Mouse (Mus musculus) spleen, embryonic (tissue): ENCODE measurements around the gene Pcsk5.

Experiments used
- CTCF ChIA-PET: fragments of 350-600 bp; sonication (Branson Sonifier 250); formaldehyde crosslinking; loops from one replicate; lab custom pipeline; 2022; lab: Charles Lee

Pcsk5 gene

GRCm38 (mm10) chr19:17806626-17807025, 30.8 kb downstream of the Pcsk5 start:
- CTCF ChIA-PET = no interaction called here

- CTCF ChIA-PET = no interaction called here
Observed at GRCm38 (mm10) chr19:17800798-17801197, 36.6 kb downstream of the Pcsk5 start.

GRCm38 (mm10) chr19:17799419-17800185, 37.8 kb downstream of the Pcsk5 start:
- CTCF ChIA-PET = no interaction called here

- CTCF ChIA-PET = no interaction called here
Observed at GRCm38 (mm10) chr19:17793457-17793856, 44.0 kb downstream of the Pcsk5 start.

- CTCF ChIA-PET = no interaction called here
Observed at GRCm38 (mm10) chr19:17791485-17792052, 45.9 kb downstream of the Pcsk5 start.

- CTCF ChIA-PET = interaction anchor here (0.6 kb wide), 1 partner anchor 553 kb away, joined by 10 read pairs; no protein-coding TSS in a partner anchor
Observed at GRCm38 (mm10) chr19:17788617-17789317, 48.7 kb downstream of the Pcsk5 start.

- CTCF ChIA-PET = no interaction called here
Observed at GRCm38 (mm10) chr19:17786744-17787143, 50.7 kb downstream of the Pcsk5 start.

- CTCF ChIA-PET = no interaction called here
Observed at GRCm38 (mm10) chr19:17784401-17785192, 52.8 kb downstream of the Pcsk5 start.

GRCm38 (mm10) chr19:17783231-17783630, 54.2 kb downstream of the Pcsk5 start:
- CTCF ChIA-PET = no interaction called here

- CTCF ChIA-PET = no interaction called here
Observed at GRCm38 (mm10) chr19:17781323-17781722, 56.1 kb downstream of the Pcsk5 start.

- CTCF ChIA-PET = no interaction called here
Observed at GRCm38 (mm10) chr19:17775943-17776342, 61.5 kb downstream of the Pcsk5 start.

- CTCF ChIA-PET = no interaction called here
Observed at GRCm38 (mm10) chr19:17775097-17775496, 62.3 kb downstream of the Pcsk5 start.

GRCm38 (mm10) chr19:17774061-17774460, 63.4 kb downstream of the Pcsk5 start:
- CTCF ChIA-PET = no interaction called here

- CTCF ChIA-PET = no interaction called here
Observed at GRCm38 (mm10) chr19:17769610-17770399, 67.6 kb downstream of the Pcsk5 start.

- CTCF ChIA-PET = no interaction called here
Observed at GRCm38 (mm10) chr19:17765001-17765400, 72.4 kb downstream of the Pcsk5 start.

GRCm38 (mm10) chr19:17762740-17763139, 74.7 kb downstream of the Pcsk5 start:
- CTCF ChIA-PET = no interaction called here

GRCm38 (mm10) chr19:17761678-17762077, 75.8 kb downstream of the Pcsk5 start:
- CTCF ChIA-PET = no interaction called here

GRCm38 (mm10) chr19:17752841-17753240, 84.6 kb downstream of the Pcsk5 start:
- CTCF ChIA-PET = no interaction called here

- CTCF ChIA-PET = no interaction called here
Observed at GRCm38 (mm10) chr19:17748331-17748730, 89.1 kb downstream of the Pcsk5 start.

GRCm38 (mm10) chr19:17745380-17745779, 92.1 kb downstream of the Pcsk5 start:
- CTCF ChIA-PET = no interaction called here

- CTCF ChIA-PET = no interaction called here
Observed at GRCm38 (mm10) chr19:17744474-17745069, 92.9 kb downstream of the Pcsk5 start.
